Comparison of ENCODE assay signal across 8 mouse cellular contexts in genomic region chr11:70074379-70075071, GRCm38 (mm10). TPM values are rescaled to one million over a fixed set of nuclear protein-coding genes. Genes with fewer than 3 reads are reported as not detected.
DNase-seq lines count a peak whose midpoint lies in the region; ATAC-seq and TF ChIP-seq lines count a peak whose summit lies in the region.

No protein-coding gene starts in this region.

- WGBS in bone marrow, adult 2 months, result 34% methylated on average over 17 of the region's 17 CpGs
- 27% methylated on average over 17 of the region's 17 CpGs for WGBS in large intestine, adult 2 months
- 36% methylated on average over 17 of the region's 17 CpGs for WGBS in neural tube, embryonic 13.5 days
- WGBS in thymus, adult 2 months, result 45% methylated on average over 17 of the region's 17 CpGs

- H3K4me3 ChIP-seq in bone marrow, adult 2 months (replicated peaks; ENCODE audit: control insufficient read depth, low read depth, low read length), result no peak overlapping the region
- H3K4me3 ChIP-seq in neural tube, embryonic 13.5 days, result no peak overlapping the region
- no peak overlapping the region for H3K4me3 ChIP-seq in thymus, adult 2 months (ENCODE audit: control insufficient read depth, insufficient read depth, low read length)

- peaks cover 1% of the 10 kb centered on the region for H3K4me1 ChIP-seq in bone marrow, adult 2 months (ENCODE audit: control insufficient read depth, insufficient read depth, low read length)
- H3K4me1 ChIP-seq in neural tube, embryonic 13.5 days (replicated peaks), result peaks cover 9% of the 10 kb centered on the region; the same call in 1 of the 2 replicates
- no peaks in the 10 kb centered on the region for H3K4me1 ChIP-seq in thymus, adult 2 months (replicated peaks; ENCODE audit: control insufficient read depth, insufficient read depth, low read length)

- peak; percentile 79 to 87 for DNase-seq in heart, postnatal 10 days
- peak; percentile 55 for DNase-seq in large intestine, adult 2 months (ENCODE audit: low read depth, low spot score)
- peak; percentile 78 to 79 for DNase-seq in lung, adult 18-20 months
- DNase-seq in thymus, adult 2 months, result peak; percentile 69

- no peak overlapping the region for H3K9ac ChIP-seq in neural tube, embryonic 13.5 days

- no peaks in the 10 kb centered on the region for H3K9me3 ChIP-seq in neural tube, embryonic 13.5 days

- intact Hi-C loops in heart, postnatal 10 days (cut with DNase I), result loop anchor here (1.0 to 2.0 kb wide), 3 partner anchors 105 to 139 kb away; no protein-coding TSS in a partner anchor

- peak overlapping the region; percentile 17; the same call in 1 of the 2 replicates for H3K4me2 ChIP-seq in neural tube, embryonic 13.5 days

- TF ChIP-seq POLR2A in bone marrow, adult 2 months (IDR thresholded peaks at IDR 0.05; ENCODE audit: borderline replicate concordance, control insufficient read depth, low read depth, low read length), result no peak
- no peak for TF ChIP-seq POLR2A in thymus, adult 2 months (IDR thresholded peaks at IDR 0.05; ENCODE audit: control insufficient read depth, extremely low read depth, insufficient read depth, low read length, poor library complexity)

- H3K27me3 ChIP-seq in neural tube, embryonic 13.5 days, result no peaks in the 10 kb centered on the region
- H3K27me3 ChIP-seq in thymus, adult 2 months (ENCODE audit: control insufficient read depth, insufficient read depth, low read length), result no peaks in the 10 kb centered on the region

- H3K36me3 ChIP-seq in neural tube, embryonic 13.5 days, result no peaks in the 10 kb centered on the region
- H3K36me3 ChIP-seq in thymus, adult 2 months (ENCODE audit: control insufficient read depth, insufficient read depth, low read length), result no peaks in the 10 kb centered on the region

- peak; percentile 43 for ATAC-seq in CD4-positive, CD25-positive, alpha-beta regulatory T cell, adult 4 months
- peak; percentile 69 for ATAC-seq in erythroblast, adult 5-6 weeks (replicated peaks; ENCODE audit: low FRiP score, poor library complexity, severe bottlenecking)
- ATAC-seq in neural tube, embryonic 13.5 days (ENCODE audit: low read depth), result no peak

- no peak overlapping the region for H3K27ac ChIP-seq in bone marrow, adult 2 months (ENCODE audit: control insufficient read depth, insufficient read depth, low read depth, low read length, poor library complexity)
- H3K27ac ChIP-seq in neural tube, embryonic 13.5 days (replicated peaks), result no peak overlapping the region
- H3K27ac ChIP-seq in thymus, adult 2 months (ENCODE audit: control insufficient read depth, insufficient read depth, low read length), result no peak overlapping the region

- peak; percentile 89 for TF ChIP-seq CTCF in bone marrow, adult 2 months (IDR thresholded peaks at IDR 0.05; ENCODE audit: control insufficient read depth, insufficient read depth, low read length)
- TF ChIP-seq CTCF in thymus, adult 2 months (IDR thresholded peaks at IDR 0.05; ENCODE audit: borderline replicate concordance, control insufficient read depth, extremely low read depth, insufficient read depth, low read length, poor library complexity), result peak; percentile 63; the same call in 1 of the 2 replicates

RNA-seq across cellular contexts. Expression of gene Asgr2, which starts 17.9 kb away (rescaled TPM):
- not detected for polyA plus RNA-seq in CD4-positive, CD25-positive, alpha-beta regulatory T cell, adult 4 months (2017; shearing (Covaris generic))
- polyA plus RNA-seq in bone marrow, adult 2 months (2011; ENCODE audit: insufficient read depth, insufficient read length, low replicate concordance, missing spikeins), result 1.2 and 5.1 TPM in 2 replicates
- total RNA-seq in erythroblast, adult 5-6 weeks (2015; ENCODE audit: low replicate concordance), result 3.3 TPM in 1 of 2 replicates, not detected in the other
- not detected in 2 replicates for total RNA-seq in erythroblast, adult 5-6 weeks (2017; ENCODE audit: low replicate concordance)
- total RNA-seq in heart, postnatal 10 days (2021), result not detected
- polyA plus RNA-seq in large intestine, adult 2 months (2012; rRNA removed), result 0.25 and 0.32 TPM in 2 replicates
- polyA plus RNA-seq in neural tube, embryonic 13.5 days (2015; fragmentation: Nextera tagmentation; extraction: Ambion mirVana), result 0.39 TPM in 1 of 2 replicates, not detected in the other
- 0.65 and 1.2 TPM in 2 replicates for polyA plus RNA-seq in thymus, adult 2 months (2012; rRNA removed)

RNA-seq across cellular contexts. Expression of gene Asgr1, which starts 20.6 kb away (rescaled TPM):
- not detected for polyA plus RNA-seq in CD4-positive, CD25-positive, alpha-beta regulatory T cell, adult 4 months (2017; shearing (Covaris generic))
- polyA plus RNA-seq in bone marrow, adult 2 months (2011; ENCODE audit: insufficient read depth, insufficient read length, low replicate concordance, missing spikeins), result 1.4 and 3.5 TPM in 2 replicates
- not detected in 2 replicates for total RNA-seq in erythroblast, adult 5-6 weeks (2015; ENCODE audit: low replicate concordance)
- total RNA-seq in erythroblast, adult 5-6 weeks (2017; ENCODE audit: low replicate concordance), result not detected in 2 replicates
- total RNA-seq in heart, postnatal 10 days (2021), result under 1 TPM in 1 of 2 experiments, not detected in 1; 0.22 TPM
- not detected in 2 replicates for polyA plus RNA-seq in large intestine, adult 2 months (2012; rRNA removed)
- polyA plus RNA-seq in neural tube, embryonic 13.5 days (2015; fragmentation: Nextera tagmentation; extraction: Ambion mirVana), result 1.4 and 2.6 TPM in 2 replicates
- 1.3 TPM in 1 of 2 replicates, not detected in the other for polyA plus RNA-seq in thymus, adult 2 months (2012; rRNA removed)

RNA-seq across cellular contexts. Expression of gene Mgl2, which starts 55.6 kb away (rescaled TPM):
- not detected for polyA plus RNA-seq in CD4-positive, CD25-positive, alpha-beta regulatory T cell, adult 4 months (2017; shearing (Covaris generic))
- polyA plus RNA-seq in bone marrow, adult 2 months (2011; ENCODE audit: insufficient read depth, insufficient read length, low replicate concordance, missing spikeins), result 2.3 and 3.8 TPM in 2 replicates
- 8.5 and 15.7 TPM in 2 replicates for total RNA-seq in erythroblast, adult 5-6 weeks (2015; ENCODE audit: low replicate concordance)
- total RNA-seq in erythroblast, adult 5-6 weeks (2017; ENCODE audit: low replicate concordance), result 12.4 and 18.7 TPM in 2 replicates
- total RNA-seq in heart, postnatal 10 days (2021), result 1 to 10 TPM in 1 of 2 experiments, under 1 TPM in 1; 0.69 to 1.0 TPM
- polyA plus RNA-seq in large intestine, adult 2 months (2012; rRNA removed), result 3.5 and 5.2 TPM in 2 replicates
- 0.21 and 0.39 TPM in 2 replicates for polyA plus RNA-seq in neural tube, embryonic 13.5 days (2015; fragmentation: Nextera tagmentation; extraction: Ambion mirVana)
- 6.4 and 6.8 TPM in 2 replicates for polyA plus RNA-seq in thymus, adult 2 months (2012; rRNA removed)

RNA-seq across cellular contexts. Expression of gene Dlg4, which starts 57.8 kb away (rescaled TPM):
- 10 to 100 TPM in 1 of 2 experiments, 1 to 10 TPM in 1; 9.4 to 17.1 TPM for polyA plus RNA-seq in CD4-positive, CD25-positive, alpha-beta regulatory T cell, adult 4 months (2017; shearing (Covaris generic))
- 5.4 and 19.4 TPM in 2 replicates for polyA plus RNA-seq in bone marrow, adult 2 months (2011; ENCODE audit: insufficient read depth, insufficient read length, low replicate concordance, missing spikeins)
- 7.7 TPM in 1 of 2 replicates, not detected in the other for total RNA-seq in erythroblast, adult 5-6 weeks (2015; ENCODE audit: low replicate concordance)
- 0.17 and 0.84 TPM in 2 replicates for total RNA-seq in erythroblast, adult 5-6 weeks (2017; ENCODE audit: low replicate concordance)
- 10 to 100 TPM; 11.5 to 12.0 TPM for total RNA-seq in heart, postnatal 10 days (2021)
- polyA plus RNA-seq in large intestine, adult 2 months (2012; rRNA removed), result 5.1 and 5.9 TPM in 2 replicates
- polyA plus RNA-seq in neural tube, embryonic 13.5 days (2015; fragmentation: Nextera tagmentation; extraction: Ambion mirVana), result 23.1 and 23.5 TPM in 2 replicates
- polyA plus RNA-seq in thymus, adult 2 months (2012; rRNA removed), result 71.7 and 72.1 TPM in 2 replicates

RNA-seq across cellular contexts. Expression of gene Acadvl, which starts 59.3 kb away (rescaled TPM):
- polyA plus RNA-seq in CD4-positive, CD25-positive, alpha-beta regulatory T cell, adult 4 months (2017; shearing (Covaris generic)), result 100 to 1,000 TPM; 124 to 181 TPM
- polyA plus RNA-seq in bone marrow, adult 2 months (2011; ENCODE audit: insufficient read depth, insufficient read length, low replicate concordance, missing spikeins), result 26.3 and 28.9 TPM in 2 replicates
- total RNA-seq in erythroblast, adult 5-6 weeks (2015; ENCODE audit: low replicate concordance), result 23.6 and 48.4 TPM in 2 replicates
- total RNA-seq in erythroblast, adult 5-6 weeks (2017; ENCODE audit: low replicate concordance), result 18.6 and 20.4 TPM in 2 replicates
- total RNA-seq in heart, postnatal 10 days (2021), result 1,000 to 10,000 TPM; 1,260 to 1,282 TPM
- polyA plus RNA-seq in large intestine, adult 2 months (2012; rRNA removed), result 92.8 and 125 TPM in 2 replicates
- 58.2 and 60.9 TPM in 2 replicates for polyA plus RNA-seq in neural tube, embryonic 13.5 days (2015; fragmentation: Nextera tagmentation; extraction: Ambion mirVana)
- 88.5 and 110 TPM in 2 replicates for polyA plus RNA-seq in thymus, adult 2 months (2012; rRNA removed)
